Mouse (Mus musculus) cortical plate, adult 2 months (tissue): ENCODE measurements around the gene Man1a.

Experiments used
- CTCF ChIP-seq: fragments of 200-500 bp; IDR thresholded peaks from 2 replicates; pipeline ENCODE4 v1.5.1; 2011; ENCODE audit warnings: mild to moderate bottlenecking, control low read depth, low read length; ENCODE audit not compliant: insufficient read depth; ENCODE audit errors: extremely low read depth
- POLR2A ChIP-seq: fragments of 200-500 bp; IDR thresholded peaks from 2 replicates; pipeline ENCODE4 v1.6.1; 2011; ENCODE audit warnings: mild to moderate bottlenecking, low read length, control low read depth; ENCODE audit not compliant: insufficient read depth; ENCODE audit errors: extremely low read depth

DNA sequence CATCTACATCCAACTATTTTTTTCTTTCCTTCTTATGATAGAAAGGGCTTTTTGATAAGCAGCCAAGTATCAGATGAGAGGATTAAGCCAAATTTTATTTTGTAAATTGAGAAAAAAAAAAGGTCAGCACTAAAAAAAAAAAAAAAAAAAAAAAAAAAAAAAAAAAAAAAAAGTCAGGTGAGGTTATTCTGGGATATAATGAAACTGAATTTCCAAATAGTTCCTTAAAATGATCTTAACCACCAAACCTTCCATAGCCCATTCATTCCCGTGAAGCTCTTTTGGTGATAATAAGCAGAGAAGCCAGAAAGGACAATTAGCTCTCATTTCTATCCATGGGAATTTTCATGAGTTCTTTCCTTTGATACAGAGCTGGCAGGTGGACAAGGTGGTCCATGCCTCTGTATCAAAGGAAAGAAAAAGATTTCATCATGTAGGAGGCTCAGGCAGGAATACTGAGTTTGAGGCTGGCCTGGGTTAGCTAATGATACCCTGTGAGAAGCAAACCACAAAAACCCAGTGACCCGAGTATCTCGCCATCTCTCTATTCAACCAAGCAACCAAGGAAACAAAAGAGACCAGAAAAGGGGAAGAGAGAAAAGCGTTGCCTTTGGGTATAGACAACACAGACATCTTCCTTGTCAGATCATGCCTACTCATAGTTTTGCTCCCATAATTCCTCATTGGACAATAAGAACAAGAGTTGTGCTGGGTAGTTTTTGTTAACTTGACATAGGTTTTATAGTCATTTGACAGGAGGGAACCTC, 162.7 kb downstream of the Man1a start:
- no peak for TF ChIP-seq POLR2A
- no peak for TF ChIP-seq CTCF
